Mouse (Mus musculus) Patski (cell line): Measurements from ENCODE around the gene Hmgcr. TPM values are rescaled to one million over a fixed set of nuclear protein-coding genes. Genes with fewer than 3 reads are reported as not detected.

Experiments used
- ATAC-seq: fragments of 100-300 bp; one replicate; pipeline ENCODE4 v1.8.0; 2021
- CTCF ChIA-PET: fragments of 350-600 bp; sonication (Branson Sonifier 250); formaldehyde crosslinking; loops from one replicate; lab custom pipeline; 2022; ENCODE audit warnings: inconsistent platforms; lab: Charles Lee
- POLR2A ChIA-PET: fragments of 350-600 bp; sonication (Branson Sonifier 250); formaldehyde crosslinking; loops from one replicate; lab custom pipeline; 2022; ENCODE audit warnings: antibody characterized with exemption, inconsistent platforms; lab: Charles Lee
- DNase-seq: peaks from one replicate; pipeline ENCODE4 v3.0.0-alpha.2; 2011; ENCODE audit warnings: low read depth, low spot score
- H3K27me3 ChIP-seq: fragments of 371-371 bp; one replicate; pipeline ENCODE4 v1.5.1; 2021
- CTCF ChIP-seq: fragments of 100-300 bp; IDR thresholded peaks from one replicate; pipeline ENCODE4 v1.5.1; 2021
- in situ Hi-C: fragments of 300-500 bp; cut with MboI; formaldehyde crosslinking; loops from 3 replicates; pipeline ENCODE4 v1.11.1; 2018; ENCODE audit warnings: low pct_unique_long_range_greater_than_20kb, mixed read lengths
- polyA plus RNA-seq: library from polyadenylated mRNA; unstranded; gene quantifications from one replicate; pipeline ENCODE4 v1.2.3, GENCODE M21; 2021

Gene Hmgcr
- polyA plus RNA-seq = 43.0 TPM

GRCm38 (mm10) chr13:96670406-96671077 is at the start of gene Hmgcr:
Hmgcr (minus strand) TSS chr13:96670936.
- ChIA-PET POLR2A (no interaction called here), CTCF (no interaction called here)
- TF ChIP-seq CTCF = no peak
- ATAC-seq = peak; percentile 100
- DNase-seq = peak; percentile 79
- in situ Hi-C loops = no loop called here
- H3K27me3 ChIP-seq = no peaks in the 10 kb centered on the region

GRCm38 (mm10) chr13:96720003-96720402 is 49.3 kb upstream of the Hmgcr start:
- TF ChIP-seq CTCF = no peak

GRCm38 (mm10) chr13:96717821-96718220 is 47.1 kb upstream of the Hmgcr start:
- ChIA-PET POLR2A (interaction anchor here (0.6 kb wide), 1 partner anchor 31 kb away, joined by 5 read pairs; no protein-coding TSS in a partner anchor), CTCF (interaction anchor here (1.5 kb wide), 1 partner anchor 14 kb away, joined by 3 read pairs; no protein-coding TSS in a partner anchor)
- in situ Hi-C loops = no loop called here
- DNase-seq (no peak), ATAC-seq (no peak)
- no peak for TF ChIP-seq CTCF
- peaks cover 54% of the 10 kb centered on the region for H3K27me3 ChIP-seq

More at GRCm38 (mm10) chr13:96720003-96720402, 49.3 kb upstream of the Hmgcr start:
- no peak for DNase-seq
- in situ Hi-C loops = no loop called here
- ChIA-PET POLR2A (interaction anchor here (0.6 kb wide), 1 partner anchor 23 kb away, joined by 3 read pairs; no protein-coding TSS in a partner anchor), CTCF (no interaction called here)
- H3K27me3 ChIP-seq = peaks cover 34% of the 10 kb centered on the region
- ATAC-seq = no peak

GRCm38 (mm10) chr13:96716311-96716710 is 45.6 kb upstream of the Hmgcr start:
- POLR2A ChIA-PET = interaction anchor here (0.5 kb wide), 1 partner anchor 40 kb away, joined by 4 read pairs; no protein-coding TSS in a partner anchor
- DNase-seq = no peak
- no peak for TF ChIP-seq CTCF
- in situ Hi-C loops = no loop called here
- CTCF ChIA-PET = no interaction called here
- H3K27me3 ChIP-seq = peaks cover 50% of the 10 kb centered on the region
- no peak for ATAC-seq

DNA sequence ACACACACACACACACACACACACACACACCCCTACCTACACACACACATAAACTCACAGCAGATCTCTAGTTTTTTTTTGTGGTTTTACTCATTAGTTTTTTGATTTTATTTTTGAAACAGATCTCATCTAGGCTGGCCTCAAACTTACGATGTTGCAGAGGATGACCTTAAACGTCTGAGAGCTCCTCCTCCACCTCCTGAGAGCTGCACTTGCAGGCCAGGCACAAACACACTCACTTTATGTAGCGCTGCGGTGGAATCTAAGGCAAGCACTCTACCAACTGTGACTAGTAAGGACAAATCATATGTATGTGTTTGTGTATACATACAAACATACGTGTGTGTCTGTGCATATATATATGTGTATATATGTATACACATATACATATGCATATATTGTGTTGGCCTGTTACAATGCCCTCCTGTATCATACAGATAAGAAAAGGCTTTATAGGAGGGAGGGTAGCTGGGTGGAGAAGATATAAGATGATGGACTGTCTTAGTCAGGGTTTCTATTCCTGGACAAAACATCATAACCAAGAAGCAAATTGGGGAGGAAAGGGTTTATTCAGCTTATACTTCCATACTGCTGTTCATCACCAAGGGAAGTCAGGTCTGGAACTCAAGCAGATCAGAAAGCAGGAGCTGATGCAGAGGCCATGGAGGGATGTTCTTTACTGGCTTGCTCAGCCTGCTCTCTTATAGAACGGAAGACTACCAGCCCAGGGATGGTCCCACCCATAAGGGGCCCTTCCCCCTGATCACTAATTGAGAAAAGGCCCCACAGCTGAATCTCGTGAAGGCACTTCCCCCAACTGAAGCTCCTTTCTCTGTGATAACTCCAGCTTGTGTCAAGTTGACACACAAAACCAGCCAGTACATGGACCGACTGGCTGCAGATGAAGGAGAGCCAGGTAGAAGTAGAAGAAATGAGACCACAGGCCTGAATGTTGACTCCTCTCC is 38.8 kb upstream of the Hmgcr start:
- CTCF ChIA-PET = no interaction called here
- no peak for TF ChIP-seq CTCF
- POLR2A ChIA-PET = no interaction called here
- in situ Hi-C loops = no loop called here
- ATAC-seq (no peak), DNase-seq (no peak)
- H3K27me3 ChIP-seq = peaks cover 24% of the 10 kb centered on the region

DNA sequence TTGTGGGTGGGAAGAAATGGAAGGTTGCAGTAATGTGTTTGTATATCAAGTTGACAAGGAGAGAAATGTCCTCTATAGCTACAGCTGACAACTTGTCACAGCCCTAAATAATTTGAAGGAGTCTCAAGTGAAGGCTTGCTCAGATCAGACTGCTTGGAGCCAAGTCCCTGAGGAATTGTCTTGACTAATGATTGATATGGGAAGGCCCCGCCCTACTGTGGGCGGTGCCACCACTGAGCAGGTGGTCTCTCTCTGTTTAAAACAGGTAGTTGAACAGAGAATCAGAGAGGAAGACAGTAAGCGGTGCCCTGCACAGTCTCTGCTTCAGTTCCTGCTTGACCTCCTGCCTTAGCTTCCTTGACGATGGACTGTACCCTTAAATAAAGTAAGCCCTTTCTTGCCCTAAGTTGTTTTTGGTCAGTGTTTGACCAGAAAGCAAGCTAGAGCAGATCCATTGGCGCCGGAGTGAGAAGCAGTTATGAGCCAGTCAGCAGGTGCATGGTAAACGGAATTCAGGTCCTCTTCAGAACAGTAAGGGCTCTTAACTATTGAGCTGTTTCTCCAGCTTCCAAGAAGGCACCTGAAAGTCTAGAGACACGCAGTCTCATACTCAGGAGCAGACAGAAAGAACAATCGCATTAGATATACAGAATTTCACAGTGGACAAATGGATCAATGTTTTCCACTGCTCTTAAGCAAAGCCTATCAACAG is 32.0 kb upstream of the Hmgcr start:
- no peak for TF ChIP-seq CTCF
- ChIA-PET POLR2A (no interaction called here), CTCF (interaction anchor here (1.3 kb wide), 1 partner anchor 8 kb away, joined by 3 read pairs; no protein-coding TSS in a partner anchor)
- H3K27me3 ChIP-seq = peaks cover 5% of the 10 kb centered on the region
- DNase-seq (no peak), ATAC-seq (no peak)
- in situ Hi-C loops = no loop called here

- DNase-seq (no peak), ATAC-seq (no peak)
- no peak for TF ChIP-seq CTCF
- POLR2A ChIA-PET = interaction anchor here (0.6 kb wide), 1 partner anchor 22 kb away, joined by 3 read pairs; no protein-coding TSS in a partner anchor
- CTCF ChIA-PET = no interaction called here
- in situ Hi-C loops = no loop called here
- H3K27me3 ChIP-seq = peaks cover 16% of the 10 kb centered on the region
Observed at GRCm38 (mm10) chr13:96697805-96698586, 27.3 kb upstream of the Hmgcr start.

GRCm38 (mm10) chr13:96695428-96695827 is 24.7 kb upstream of the Hmgcr start:
- no peak for TF ChIP-seq CTCF
- peaks cover 12% of the 10 kb centered on the region for H3K27me3 ChIP-seq
- DNase-seq (no peak), ATAC-seq (no peak)
- ChIA-PET CTCF (interaction anchor here (0.7 kb wide), 1 partner anchor 10 kb away, joined by 3 read pairs; no protein-coding TSS in a partner anchor), POLR2A (no interaction called here)
- in situ Hi-C loops = no loop called here

DNA sequence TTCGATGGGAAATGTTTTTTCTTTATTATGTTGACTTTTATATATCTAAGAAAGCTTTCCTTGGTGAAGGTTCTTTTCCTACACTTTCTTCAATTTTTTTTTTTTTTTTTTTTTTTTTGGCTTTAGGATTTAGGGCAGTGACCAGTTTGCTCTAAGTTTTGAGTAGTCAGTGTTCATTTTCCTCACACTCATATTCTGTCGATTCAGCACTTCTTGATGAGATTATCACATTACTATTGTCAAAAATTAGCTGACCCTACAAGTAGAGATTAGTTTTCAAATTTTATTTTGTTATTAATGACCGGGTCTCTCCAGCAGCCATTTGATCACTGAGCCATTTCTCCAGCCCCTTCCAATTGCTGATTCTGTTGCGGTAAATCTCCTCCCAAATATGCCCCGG is 19.2 kb upstream of the Hmgcr start:
- ChIA-PET POLR2A (interaction anchor here (0.6 kb wide), 1 partner anchor 33 kb away, joined by 4 read pairs; no protein-coding TSS in a partner anchor), CTCF (no interaction called here)
- ATAC-seq (no peak), DNase-seq (no peak)
- in situ Hi-C loops = no loop called here
- peaks cover 11% of the 10 kb centered on the region for H3K27me3 ChIP-seq
- no peak for TF ChIP-seq CTCF
